Mouse (Mus musculus): ENCODE results near the gene Vmo1. TPM values are rescaled to one million over a fixed set of nuclear protein-coding genes. Genes with fewer than 3 reads are reported as not detected.
A peak's percentile ranks its signal among the peaks of the same experiment; 100 is the strongest.

Vmo1 gene
- total and polyA plus RNA-seq, 3 experiments = not detected

- peak; percentile 60 for DNase-seq (ENCODE audit: low spot score)
- H3K27me3 ChIP-seq (ENCODE audit: insufficient read depth, low read length) = peaks cover 50% of the 10 kb centered on the region
- peaks cover 13% of the 10 kb centered on the region for H3K4me1 ChIP-seq (ENCODE audit: insufficient read depth, low read depth, low read length)
- H3K36me3 ChIP-seq (replicated peaks) = no peaks in the 10 kb centered on the region
- no peaks in the 10 kb centered on the region for H3K9me3 ChIP-seq (replicated peaks)
- no peak for ATAC-seq (ENCODE audit: extremely low read depth, insufficient number of reproducible peaks, low FRiP score, poor library complexity, severe bottlenecking)
- no peak overlapping the region for H3K4me3 ChIP-seq (ENCODE audit: low read depth, low read length)
- TF ChIP-seq POLR2AphosphoS5 (IDR thresholded peaks at IDR 0.05; ENCODE audit: insufficient replicate concordance, low read depth, low read length) (no peak), GATA2 (IDR thresholded peaks at IDR 0.05; ENCODE audit: borderline replicate concordance, low read depth, low read length) (no peak), CTCF (IDR thresholded peaks at IDR 0.05; ENCODE audit: low read depth, low read length) (0 out of 2 replicates have a peak, but pooled peaks have one; percentile 30)
Measured at GRCm38 (mm10) chr11:70506385-70506784, 8.0 kb downstream of the Vmo1 start.

GRCm38 (mm10) chr11:70504970-70505369 is 9.4 kb downstream of the Vmo1 start, which contains the start of gene Tm4sf5:
TSS of gene Tm4sf5 (plus strand) at chr11:70505244.
- Histone ChIP-seq H3K4me1 (ENCODE audit: insufficient read depth, low read depth, low read length) (peaks cover 13% of the 10 kb centered on the region), H3K27me3 (ENCODE audit: insufficient read depth, low read length) (peaks cover 42% of the 10 kb centered on the region), H3K36me3 (replicated peaks) (no peaks in the 10 kb centered on the region), H3K4me3 (ENCODE audit: low read depth, low read length) (no peak within 1 kb of the TSS), H3K9me3 (replicated peaks) (no peaks in the 10 kb centered on the region)
- ATAC-seq (ENCODE audit: extremely low read depth, insufficient number of reproducible peaks, low FRiP score, poor library complexity, severe bottlenecking) (no peak), DNase-seq (ENCODE audit: low spot score) (no peak)
- TF ChIP-seq TAL1 (conservative IDR thresholded peaks at IDR 0.05; ENCODE audit: low read depth, low read length) (no peak), CTCF (IDR thresholded peaks at IDR 0.05; ENCODE audit: low read depth, low read length) (no peak), POLR2AphosphoS5 (IDR thresholded peaks at IDR 0.05; ENCODE audit: insufficient replicate concordance, low read depth, low read length) (no peak), GATA1 (IDR thresholded peaks at IDR 0.05; ENCODE audit: borderline replicate concordance, low read length) (no peak), GATA2 (IDR thresholded peaks at IDR 0.05; ENCODE audit: borderline replicate concordance, low read depth, low read length) (no peak)

- Histone ChIP-seq H3K4me3 (ENCODE audit: low read depth, low read length) (no peak overlapping the region), H3K27me3 (ENCODE audit: insufficient read depth, low read length) (peaks cover 27% of the 10 kb centered on the region), H3K36me3 (replicated peaks) (no peaks in the 10 kb centered on the region), H3K9me3 (replicated peaks) (no peaks in the 10 kb centered on the region), H3K4me1 (ENCODE audit: insufficient read depth, low read depth, low read length) (peaks cover 13% of the 10 kb centered on the region)
- TF ChIP-seq TAL1 (conservative IDR thresholded peaks at IDR 0.05; ENCODE audit: low read depth, low read length) (no peak), GATA1 (IDR thresholded peaks at IDR 0.05; ENCODE audit: borderline replicate concordance, low read length) (no peak), POLR2AphosphoS5 (IDR thresholded peaks at IDR 0.05; ENCODE audit: insufficient replicate concordance, low read depth, low read length) (no peak), GATA2 (IDR thresholded peaks at IDR 0.05; ENCODE audit: borderline replicate concordance, low read depth, low read length) (no peak), CTCF (IDR thresholded peaks at IDR 0.05; ENCODE audit: low read depth, low read length) (no peak)
- DNase-seq (ENCODE audit: low spot score) = no peak
- ATAC-seq (ENCODE audit: extremely low read depth, insufficient number of reproducible peaks, low FRiP score, poor library complexity, severe bottlenecking) = no peak
Measured at GRCm38 (mm10) chr11:70502018-70502417, 12.4 kb downstream of the Vmo1 start.

GRCm38 (mm10) chr11:70500476-70500812 is 14.0 kb downstream of the Vmo1 start:
- ATAC-seq (ENCODE audit: extremely low read depth, insufficient number of reproducible peaks, low FRiP score, poor library complexity, severe bottlenecking) = no peak
- TF ChIP-seq CTCF (IDR thresholded peaks at IDR 0.05; ENCODE audit: low read depth, low read length) (no peak), GATA2 (IDR thresholded peaks at IDR 0.05; ENCODE audit: borderline replicate concordance, low read depth, low read length) (no peak), POLR2AphosphoS5 (IDR thresholded peaks at IDR 0.05; ENCODE audit: insufficient replicate concordance, low read depth, low read length) (no peak), TAL1 (conservative IDR thresholded peaks at IDR 0.05; ENCODE audit: low read depth, low read length) (no peak), GATA1 (IDR thresholded peaks at IDR 0.05; ENCODE audit: borderline replicate concordance, low read length) (no peak)

GRCm38 (mm10) chr11:70499566-70500475 is 14.6 kb downstream of the Vmo1 start:
- Histone ChIP-seq H3K27me3 (ENCODE audit: insufficient read depth, low read length) (peaks cover 25% of the 10 kb centered on the region), H3K36me3 (replicated peaks) (no peaks in the 10 kb centered on the region), H3K4me1 (ENCODE audit: insufficient read depth, low read depth, low read length) (peaks cover 1% of the 10 kb centered on the region), H3K4me3 (ENCODE audit: low read depth, low read length) (no peak overlapping the region), H3K9me3 (replicated peaks) (no peaks in the 10 kb centered on the region)
- no peak for TF ChIP-seq TAL1 (conservative IDR thresholded peaks at IDR 0.05; ENCODE audit: low read depth, low read length)
- TF ChIP-seq POLR2AphosphoS5 (IDR thresholded peaks at IDR 0.05; ENCODE audit: insufficient replicate concordance, low read depth, low read length) = no peak
- no peak for TF ChIP-seq CTCF (IDR thresholded peaks at IDR 0.05; ENCODE audit: low read depth, low read length)
- TF ChIP-seq GATA1 (IDR thresholded peaks at IDR 0.05; ENCODE audit: borderline replicate concordance, low read length) = no peak
- no peak for TF ChIP-seq GATA2 (IDR thresholded peaks at IDR 0.05; ENCODE audit: borderline replicate concordance, low read depth, low read length)
- ATAC-seq (ENCODE audit: extremely low read depth, insufficient number of reproducible peaks, low FRiP score, poor library complexity, severe bottlenecking) = no peak
- DNase-seq (ENCODE audit: low spot score) = no peak

More at GRCm38 (mm10) chr11:70500476-70500812, 14.0 kb downstream of the Vmo1 start:
- Histone ChIP-seq H3K4me3 (ENCODE audit: low read depth, low read length) (no peak overlapping the region), H3K36me3 (replicated peaks) (no peaks in the 10 kb centered on the region), H3K9me3 (replicated peaks) (no peaks in the 10 kb centered on the region), H3K4me1 (ENCODE audit: insufficient read depth, low read depth, low read length) (peaks cover 7% of the 10 kb centered on the region), H3K27me3 (ENCODE audit: insufficient read depth, low read length) (peaks cover 29% of the 10 kb centered on the region)
- no peak for DNase-seq (ENCODE audit: low spot score)

- H3K36me3 ChIP-seq (replicated peaks) = no peaks in the 10 kb centered on the region
- H3K4me3 ChIP-seq (ENCODE audit: low read depth, low read length) = no peak overlapping the region
- no peak for TF ChIP-seq TAL1 (conservative IDR thresholded peaks at IDR 0.05; ENCODE audit: low read depth, low read length)
- DNase-seq (ENCODE audit: low spot score) = no peak
- no peaks in the 10 kb centered on the region for H3K9me3 ChIP-seq (replicated peaks)
- H3K4me1 ChIP-seq (ENCODE audit: insufficient read depth, low read depth, low read length) = no peaks in the 10 kb centered on the region
- no peak for ATAC-seq (ENCODE audit: extremely low read depth, insufficient number of reproducible peaks, low FRiP score, poor library complexity, severe bottlenecking)
- H3K27me3 ChIP-seq (ENCODE audit: insufficient read depth, low read length) = peaks cover 25% of the 10 kb centered on the region
Measured at GRCm38 (mm10) chr11:70489684-70490083, 24.7 kb downstream of the Vmo1 start.
